In the genomic region with DNA sequence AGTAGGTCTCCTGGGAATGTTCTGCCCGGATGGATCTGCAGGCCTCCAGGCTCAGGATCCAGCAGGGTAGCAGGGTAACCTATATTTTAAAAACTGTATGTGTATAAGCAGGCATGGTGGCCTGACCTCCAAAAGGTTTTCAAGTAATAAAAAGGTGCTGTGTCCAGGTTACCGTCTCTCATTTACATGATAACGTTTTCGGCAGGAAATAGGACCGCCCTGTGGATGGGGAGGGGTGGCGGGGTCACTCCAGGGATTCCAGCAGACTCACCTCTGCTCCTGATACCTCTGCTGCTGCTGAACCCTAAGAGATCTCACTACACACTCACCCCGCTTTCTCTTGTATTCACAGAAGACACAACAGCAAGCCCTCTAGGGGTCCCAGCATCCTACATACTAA, we compare ENCODE assay signal across 19 mouse cellular contexts. TPM values are rescaled to one million over a fixed set of nuclear protein-coding genes. Genes with fewer than 3 reads are reported as not detected.
"Had no signal": no experiment of that assay in that cellular context is flagged by ENCODE, and none has a peak within 500 bp of the region (broad histone marks: within the 10 kb centered on the region; RNA-seq: fewer than 3 reads in every experiment).

No protein-coding gene starts in this region.

- ATAC-seq: liver, embryonic 12.5 days had no signal

- DNase-seq: kidney, adult 8-10 months; kidney, postnatal 14 days; kidney, postnatal 4 days; liver; lung, adult 2 months; lung, postnatal 14 days; lung, postnatal 4 days; midbrain, embryonic 14.5 days; right cerebral cortex, postnatal 25 days; spleen, adult 18-20 months; thymus, adult 18-20 months; thymus, postnatal 36 days had no signal

RNA-seq across cellular contexts. Expression of a gene that starts 7.2 kb away (rescaled TPM):
- total RNA-seq: layer of hippocampus, postnatal 14 days; left cerebral cortex, adult 18-20 months; left cerebral cortex, postnatal 25 days; midbrain, postnatal 0 days had no signal
- polyA plus RNA-seq: limb, embryonic 10.5 days; neural tube, embryonic 11.5 days had no signal
